Mouse (Mus musculus): ENCODE measurements around the gene Col23a1.
"Not testable (repeated sequence)": the region's sequence is repeated elsewhere in the genome, so short reads cannot be mapped to it uniquely, and the experiment has no call there.

The Col23a1 gene

GRCm38 (mm10) chr11:51587059-51587458, 297.3 kb downstream of the Col23a1 start:
- no peak for DNase-seq (ENCODE audit: low spot score in 2 of 2)

- no peak for DNase-seq (ENCODE audit: low spot score in 2 of 2)
Measured at GRCm38 (mm10) chr11:51588833-51589232, 299.1 kb downstream of the Col23a1 start.

DNA sequence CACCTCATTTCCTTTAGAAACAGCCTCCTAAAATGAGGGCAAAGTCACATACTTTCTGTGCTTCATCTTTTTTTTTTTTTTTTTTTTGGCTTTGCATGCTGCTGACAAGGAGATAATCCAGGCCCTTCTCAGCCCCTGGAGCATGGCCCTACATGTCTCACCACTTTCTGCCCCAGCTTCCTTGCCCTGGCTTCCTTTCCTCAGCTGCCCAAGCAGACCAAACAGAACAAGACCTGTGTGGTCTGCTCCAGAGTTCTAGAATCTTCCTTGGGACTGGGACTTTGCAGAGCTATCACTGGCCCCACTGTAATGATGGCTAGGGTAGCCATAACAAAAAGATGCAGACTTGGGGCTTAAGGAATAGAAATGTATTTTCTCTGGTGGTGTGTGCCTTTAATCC, 300.3 kb downstream of the Col23a1 start:
- no peak for DNase-seq (ENCODE audit: low spot score in 2 of 2)

DNA sequence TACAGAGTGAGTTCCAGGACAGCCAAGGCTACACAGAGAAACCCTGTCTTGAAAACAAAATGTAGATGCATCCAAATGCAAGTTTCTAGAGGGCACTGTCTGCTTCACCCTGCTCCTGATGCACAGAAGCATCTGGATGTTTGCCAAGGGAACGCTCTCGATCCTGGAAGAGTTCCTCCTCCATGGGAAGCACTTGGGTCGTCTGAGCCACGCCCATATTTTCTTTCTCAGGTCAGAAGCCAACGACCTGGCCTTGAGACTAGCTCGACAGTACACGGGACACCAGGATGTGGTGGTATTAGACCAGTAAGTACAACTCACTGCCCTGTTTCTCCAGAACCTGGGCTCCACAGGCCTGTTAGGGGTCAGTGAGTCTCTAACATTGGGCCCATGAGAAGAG, 301.4 kb downstream of the Col23a1 start:
- DNase-seq (ENCODE audit: low spot score in 2 of 2): peak in 1 of 2 experiments; percentile 39

DNA sequence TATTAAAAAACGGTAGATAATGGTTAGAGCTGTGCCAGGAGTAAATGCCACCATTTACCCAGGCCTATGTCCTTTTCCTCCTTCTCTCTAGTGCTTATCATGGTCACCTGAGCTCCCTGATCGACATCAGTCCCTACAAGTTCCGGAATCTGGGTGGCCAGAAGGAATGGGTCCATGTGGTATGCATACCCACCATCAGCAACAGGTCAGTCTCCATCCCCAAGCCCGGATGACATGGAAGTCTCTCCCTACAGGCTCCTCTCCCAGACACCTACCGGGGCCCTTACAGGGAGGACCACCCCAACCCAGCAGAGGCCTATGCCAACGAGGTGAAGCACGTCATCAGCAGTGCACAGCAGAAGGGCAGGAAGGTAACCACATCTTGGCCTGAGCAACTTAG, 302.2 kb downstream of the Col23a1 start:
- DNase-seq (ENCODE audit: low spot score in 2 of 2): no peak

GRCm38 (mm10) chr11:51593368-51593767, 303.6 kb downstream of the Col23a1 start:
- DNase-seq (ENCODE audit: low spot score in 2 of 2): no peak

DNA sequence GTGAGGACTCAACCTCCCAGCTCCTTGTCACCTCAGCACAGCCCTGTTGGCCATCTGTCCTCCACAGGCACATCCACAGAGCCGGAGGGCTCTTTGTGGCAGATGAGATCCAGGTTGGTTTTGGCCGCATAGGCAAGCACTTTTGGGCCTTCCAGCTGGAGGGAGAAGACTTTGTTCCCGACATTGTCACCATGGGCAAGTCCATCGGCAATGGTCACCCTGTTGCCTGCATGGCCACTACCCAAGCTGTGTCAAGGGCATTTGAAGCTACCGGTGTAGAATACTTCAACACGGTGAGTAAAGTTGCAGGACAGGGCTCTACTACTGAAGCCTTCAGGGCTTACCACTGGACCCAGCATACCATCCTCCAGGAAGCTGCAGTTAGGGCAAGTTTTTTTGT, 304.1 kb downstream of the Col23a1 start:
- no peak for DNase-seq (ENCODE audit: low spot score in 2 of 2)

DNA sequence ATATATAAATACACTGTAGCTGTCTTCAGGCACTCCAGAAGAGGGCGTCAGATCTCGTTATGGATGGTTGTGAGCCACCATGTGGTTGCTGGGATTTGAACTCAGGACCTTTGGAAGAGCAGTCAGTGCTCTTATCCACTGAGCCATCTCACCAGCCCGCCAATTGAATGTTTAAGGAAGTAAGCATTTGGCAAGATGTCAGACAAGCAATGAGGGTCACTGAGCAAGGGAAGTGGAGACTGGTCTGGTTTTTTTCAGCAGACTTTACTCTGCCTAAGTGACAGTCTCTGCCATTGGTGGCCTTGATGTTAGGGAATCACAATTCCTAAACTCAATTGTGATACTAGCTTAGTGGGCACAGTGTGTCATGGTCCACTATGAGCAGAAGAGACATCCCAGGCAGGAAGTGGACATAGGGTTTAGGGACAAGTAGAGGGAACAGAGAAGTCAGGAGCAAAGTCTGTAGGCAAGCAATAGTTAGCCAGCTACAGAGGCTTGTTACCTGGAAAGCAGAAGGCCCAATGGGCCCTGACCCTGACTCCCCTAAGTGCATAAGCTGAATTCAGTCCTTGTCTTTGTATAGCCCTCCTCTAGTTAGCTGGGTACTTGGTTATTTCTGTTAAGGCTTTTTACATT, 305.1 kb downstream of the Col23a1 start:
- no peak for DNase-seq (ENCODE audit: low spot score in 2 of 2)

DNA sequence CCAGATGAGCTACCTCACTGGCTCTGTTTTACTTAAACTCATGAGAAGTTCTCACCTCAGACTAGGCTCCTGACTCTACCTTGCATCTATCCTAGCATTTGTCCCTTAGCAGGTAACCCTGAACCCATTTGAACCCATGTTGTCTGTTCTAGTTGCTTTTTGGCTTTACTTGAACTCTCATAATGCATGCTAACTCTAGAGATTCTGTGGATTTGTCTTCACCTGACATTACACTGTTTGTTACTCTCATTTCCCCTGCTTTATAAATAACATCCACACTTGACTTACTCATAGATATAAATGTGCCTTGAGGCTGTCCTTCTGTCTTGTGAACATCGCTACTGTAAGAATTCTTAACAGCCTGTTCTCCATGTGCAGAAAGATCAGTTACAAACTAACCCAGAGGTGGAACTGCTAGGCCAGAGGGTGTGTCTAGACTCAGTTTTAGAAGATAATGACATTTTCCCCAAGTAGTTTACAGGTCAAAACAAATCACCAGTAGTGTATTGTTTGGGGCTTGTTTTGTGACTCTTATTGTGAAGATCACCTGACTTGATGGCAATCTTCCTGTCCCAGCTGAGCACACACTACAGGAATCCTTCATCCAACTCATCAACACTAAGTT, 305.9 kb downstream of the Col23a1 start:
- DNase-seq (ENCODE audit: low spot score in 2 of 2): no peak

- DNase-seq (ENCODE audit: low spot score in 2 of 2): no peak
Measured at GRCm38 (mm10) chr11:51597553-51597952, 307.8 kb downstream of the Col23a1 start.

- no peak for DNase-seq (ENCODE audit: low spot score in 2 of 2)
Measured at GRCm38 (mm10) chr11:51602253-51602652, 312.5 kb downstream of the Col23a1 start.

DNA sequence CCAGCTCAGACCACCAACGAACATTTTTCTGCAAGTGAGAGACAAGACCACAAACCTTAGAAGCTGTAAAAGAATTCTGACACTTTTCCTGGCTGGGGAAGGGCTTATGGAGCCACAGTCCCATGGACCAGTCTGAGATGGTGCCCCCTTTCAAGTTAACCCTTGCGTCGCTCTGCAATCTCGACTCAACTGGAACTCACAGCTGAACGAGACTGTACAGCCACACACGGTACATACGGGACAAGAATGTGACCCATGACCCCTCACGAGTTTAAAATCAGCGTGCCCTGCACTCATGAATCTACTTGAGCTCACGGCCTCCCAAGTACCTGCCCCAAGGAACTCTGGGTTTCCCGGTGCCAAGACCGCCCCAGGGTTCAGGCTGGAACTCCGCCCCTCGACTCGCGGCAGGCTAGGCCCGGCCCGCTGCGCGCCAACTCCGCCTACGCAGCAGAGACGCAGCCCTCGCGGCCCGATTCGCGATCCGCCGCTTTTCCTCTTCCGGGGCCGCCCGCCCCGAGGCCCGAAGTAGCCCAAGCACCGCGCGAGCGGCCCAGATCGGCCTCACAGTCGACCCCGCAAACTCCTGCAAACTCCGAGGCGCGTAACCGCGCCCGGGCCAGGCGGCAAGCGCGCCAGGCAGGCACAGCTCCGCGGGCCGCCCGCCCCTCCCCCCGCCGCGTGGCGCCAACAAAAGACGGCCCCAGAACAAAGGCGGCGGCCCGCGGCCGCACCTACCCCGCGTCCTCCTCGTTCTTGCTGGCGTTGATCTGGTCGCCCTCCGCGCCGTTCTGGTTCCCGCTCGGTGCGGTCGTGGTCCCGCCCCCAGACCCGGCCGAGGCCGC, 316.1 kb downstream of the Col23a1 start:
- peak; percentile 88 for DNase-seq (ENCODE audit: low spot score in 2 of 2)

DNA sequence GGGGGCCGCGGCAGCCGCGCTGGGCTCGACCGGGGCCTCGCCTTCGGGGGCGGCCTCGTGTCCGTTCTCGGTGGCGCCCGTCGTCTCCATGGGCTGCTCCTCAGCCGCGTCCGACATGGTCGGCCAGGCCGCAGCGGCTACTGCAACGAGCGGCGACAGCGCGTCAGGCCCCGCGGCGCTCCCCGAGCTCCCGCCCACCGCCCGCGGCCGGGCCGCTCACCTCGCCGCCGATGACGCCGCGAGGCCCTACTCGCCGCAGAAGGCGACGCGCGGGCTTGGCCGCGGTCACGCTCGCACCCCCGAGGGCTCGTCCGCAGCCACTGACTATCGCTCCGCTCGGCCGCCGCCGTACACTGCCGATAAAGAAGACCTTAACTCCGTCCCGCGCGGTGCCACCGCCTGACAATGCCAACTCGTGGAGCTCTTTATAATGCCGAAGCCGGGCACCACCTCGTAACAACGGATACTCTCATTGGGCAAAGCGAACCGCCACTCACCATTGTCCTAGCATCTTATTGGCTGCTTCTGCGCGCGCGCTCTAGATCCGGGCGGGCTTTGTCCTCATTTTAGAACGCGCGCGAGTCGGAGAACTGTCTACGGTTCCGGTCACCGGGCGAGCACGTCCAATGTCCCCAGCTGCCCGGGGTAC, 316.9 kb downstream of the Col23a1 start, which contains the start of gene Hnrnpab:
Gene Hnrnpab (minus strand): TSS at position 401 of the 649 bp plus-strand sequence.
- DNase-seq (ENCODE audit: low spot score in 2 of 2): peak; percentile 99

- DNase-seq (ENCODE audit: low spot score in 2 of 2): no peak
Measured at GRCm38 (mm10) chr11:51607096-51607738, 317.5 kb downstream of the Col23a1 start.

GRCm38 (mm10) chr11:51609266-51609909, 319.7 kb downstream of the Col23a1 start:
- DNase-seq (ENCODE audit: low spot score in 2 of 2): no peak

- DNase-seq (ENCODE audit: low spot score in 2 of 2): not testable (repeated sequence)
Measured at GRCm38 (mm10) chr11:51609940-51610339, 320.2 kb downstream of the Col23a1 start.

- no peak for DNase-seq (ENCODE audit: low spot score in 2 of 2)
Measured at GRCm38 (mm10) chr11:51614256-51614655, 324.5 kb downstream of the Col23a1 start.

DNA sequence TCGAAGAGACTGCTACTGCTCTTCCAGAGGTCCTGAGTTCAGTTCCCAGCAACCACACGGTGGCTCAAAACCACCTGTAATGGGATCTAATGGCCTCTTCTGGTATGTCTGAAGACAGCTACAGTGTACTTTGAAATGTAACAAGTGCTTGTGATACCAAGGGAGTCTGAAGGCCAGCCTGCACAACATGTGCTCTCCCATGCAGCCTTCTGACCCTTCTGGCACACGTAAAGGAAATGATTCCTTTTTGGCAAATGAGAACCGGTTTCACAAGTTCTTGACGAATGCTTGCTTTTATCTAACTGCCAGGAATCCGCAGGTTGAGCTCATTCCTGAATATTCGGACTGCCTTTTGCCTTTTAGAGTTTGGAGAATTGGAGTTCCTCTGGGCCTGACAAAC, 325.4 kb downstream of the Col23a1 start:
- no peak for DNase-seq (ENCODE audit: low spot score in 2 of 2)

DNA sequence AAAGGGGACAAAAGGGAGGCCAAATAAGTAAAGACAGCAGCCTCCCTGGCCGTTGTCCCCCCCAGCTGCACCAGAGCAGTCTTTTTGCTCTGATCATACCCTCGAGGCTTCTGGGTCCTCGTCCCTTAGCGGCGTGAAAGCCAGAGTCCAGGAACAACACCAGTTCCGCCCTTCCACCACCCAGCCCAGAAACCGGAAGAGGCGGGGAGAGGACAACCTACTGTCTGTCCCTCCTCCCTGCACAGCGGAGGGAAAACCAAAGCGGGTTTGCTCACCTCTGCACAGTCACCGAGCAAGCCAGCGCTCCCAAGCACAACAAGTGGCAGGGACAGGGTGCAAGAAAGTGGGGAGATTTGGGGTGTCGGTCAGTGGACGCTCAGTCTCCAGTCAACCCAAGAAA, 325.9 kb downstream of the Col23a1 start:
- peak; percentile 58 to 60 for DNase-seq (ENCODE audit: low spot score in 2 of 2)

DNA sequence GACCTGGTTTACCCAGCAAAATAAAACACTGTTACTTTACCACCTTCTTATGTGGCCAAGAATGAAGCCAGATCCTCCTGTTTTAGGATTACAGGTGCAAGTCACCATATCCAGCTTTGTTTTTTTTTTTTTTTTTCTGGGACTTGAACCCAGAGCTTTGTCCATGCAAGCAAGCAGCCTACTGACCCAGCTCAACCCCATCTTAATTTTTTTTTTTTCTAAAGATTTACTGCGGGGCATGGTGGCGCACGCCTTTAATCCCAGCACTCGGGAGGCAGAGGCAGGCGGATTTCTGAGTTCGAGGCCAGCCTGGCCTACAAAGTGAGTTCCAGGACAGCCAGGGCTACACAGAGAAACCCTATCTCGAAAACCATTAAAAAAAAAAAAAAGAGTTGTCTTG, 326.4 kb downstream of the Col23a1 start:
- DNase-seq (ENCODE audit: low spot score in 2 of 2): not testable (repeated sequence)

DNA sequence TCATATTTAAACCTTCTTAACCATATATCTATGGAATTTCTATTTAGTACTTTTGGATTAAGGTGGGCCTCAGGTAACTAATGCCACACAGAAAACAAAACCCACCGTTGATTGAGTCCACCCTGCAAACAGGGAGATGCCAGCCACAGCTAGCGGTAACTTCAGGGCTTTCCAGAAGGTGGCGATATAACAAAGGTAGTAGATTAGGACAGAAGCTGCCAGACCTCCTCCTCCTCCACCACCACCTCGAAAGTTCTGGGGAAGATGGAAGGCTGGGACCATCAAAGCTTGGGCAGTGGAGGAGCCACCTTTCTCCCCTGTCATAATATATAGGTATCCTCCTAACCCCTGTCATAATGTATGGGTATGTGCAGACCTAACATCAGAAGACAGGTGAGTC, 328.0 kb downstream of the Col23a1 start:
- DNase-seq (ENCODE audit: low spot score in 2 of 2): peak; percentile 71 to 79
